Mouse (Mus musculus): ENCODE measurements at regions not wholly inside any gene's neighbourhood (a gene's known extent, or its start where the extent isn't known, plus 50 kb on each side); places are given as distances from the start of the nearest gene placed in this dataset.

GRCm38 (mm10) chr11:29318699-29319098 lies 54.8 kb upstream of the Ccdc88a start:
- DNase-seq (ENCODE audit: low spot score in 2 of 2): no peak

GRCm38 (mm10) chr11:29310584-29310983 lies 62.9 kb upstream of the Ccdc88a start:
- DNase-seq (ENCODE audit: low spot score in 2 of 2): no peak

GRCm38 (mm10) chr11:29308024-29308598 lies 60.9 kb upstream of the Cfap36 start:
- no peak for DNase-seq (ENCODE audit: low spot score in 2 of 2)

- DNase-seq (ENCODE audit: low spot score in 2 of 2): peak; percentile 25
These were observed 53.3 kb upstream of the Cfap36 start for GRCm38 (mm10) chr11:29300517-29300916.
